Mouse (Mus musculus): ENCODE measurements around the gene Spaar. TPM values are rescaled to one million over a fixed set of nuclear protein-coding genes. Genes with fewer than 3 reads are reported as not detected.
A peak's percentile ranks its signal among the peaks of the same experiment; 100 is the strongest.

Spaar gene
- total RNA-seq, 2 experiments from 2014 or later = 0.63 to 1.00 TPM

DNA sequence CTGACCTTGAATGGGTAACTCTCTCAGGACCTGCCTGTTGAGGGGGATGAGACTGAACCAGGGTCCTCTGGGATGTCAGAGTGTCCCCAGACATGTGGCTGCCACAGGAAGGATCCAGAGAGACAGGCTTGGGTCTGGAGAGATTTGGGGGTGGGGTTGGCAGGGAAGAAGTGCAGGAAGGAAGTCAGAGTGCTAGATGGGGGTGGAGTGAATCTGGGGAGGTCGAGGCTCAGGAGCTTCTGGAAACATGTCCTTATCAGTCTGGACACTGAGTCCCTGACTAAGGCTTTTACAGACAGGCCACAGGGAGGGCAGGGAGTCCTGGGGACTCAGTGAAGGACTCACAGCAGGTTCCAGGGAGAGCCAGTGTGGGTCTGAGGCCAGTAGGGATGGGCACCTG lies 2.3 kb downstream of the Spaar start:
- no peak for TF ChIP-seq CTCF (IDR thresholded peaks at IDR 0.05)
- no peak for DNase-seq (ENCODE audit: extremely low spot score in 1 of 2, low spot score in 2 of 2)
- no peak overlapping the region for H3K27ac ChIP-seq
- intact Hi-C loops (cut with DNase I) = no loop called here
- no peak overlapping the region for H3K4me3 ChIP-seq

DNA sequence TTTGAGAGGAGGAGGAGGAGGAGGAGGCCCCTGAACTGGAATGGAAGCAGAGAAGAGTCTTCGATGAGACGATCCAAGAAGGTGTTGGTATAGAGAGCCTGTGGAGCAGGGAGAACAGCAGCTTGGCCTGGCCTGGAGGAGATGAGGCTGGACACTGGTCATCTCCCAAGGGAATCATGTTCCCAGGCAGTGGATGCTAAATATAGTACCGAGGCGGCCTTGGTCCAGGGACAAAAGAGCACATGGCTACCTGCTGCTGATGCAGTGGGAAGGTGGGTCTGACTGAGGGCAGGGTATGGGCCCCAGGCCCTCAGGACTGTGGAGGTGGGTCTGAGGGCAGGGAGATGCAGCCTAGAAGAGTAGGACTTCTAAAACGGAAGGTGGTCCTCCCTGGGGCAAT lies 3.4 kb downstream of the Spaar start:
- Histone ChIP-seq H3K27ac (no peak overlapping the region), H3K4me3 (no peak overlapping the region)
- no peak for TF ChIP-seq CTCF (IDR thresholded peaks at IDR 0.05)
- intact Hi-C loops (cut with DNase I) = no loop called here
- no peak for DNase-seq (ENCODE audit: extremely low spot score in 1 of 2, low spot score in 2 of 2)

DNA sequence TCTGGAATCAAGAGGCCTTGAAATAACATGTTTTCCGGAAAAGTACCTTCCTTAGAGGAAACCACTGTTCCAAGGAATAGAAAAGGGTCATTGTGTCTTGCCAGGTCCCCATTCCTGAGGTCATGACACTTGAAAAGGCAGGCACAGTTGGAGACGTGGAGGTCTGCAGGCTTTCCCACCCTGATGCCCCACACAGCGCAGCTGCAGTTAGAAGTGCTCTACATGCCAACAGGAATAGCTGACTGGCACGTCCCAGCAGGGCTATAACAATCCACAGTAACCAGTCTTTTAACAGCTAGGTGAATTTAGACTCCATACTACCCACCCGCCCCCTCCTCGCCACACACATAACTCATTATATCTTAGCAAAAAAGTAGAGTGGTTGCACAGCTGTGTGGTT lies 7.3 kb downstream of the Spaar start:
- intact Hi-C loops (cut with DNase I) = no loop called here
- no peak overlapping the region for H3K4me3 ChIP-seq
- no peak overlapping the region for H3K27ac ChIP-seq
- DNase-seq (ENCODE audit: extremely low spot score in 1 of 2, low spot score in 2 of 2) = no peak
- no peak for TF ChIP-seq CTCF (IDR thresholded peaks at IDR 0.05)

- intact Hi-C loops (cut with DNase I) = no loop called here
- Histone ChIP-seq H3K27ac (no peak overlapping the region), H3K4me3 (no peak overlapping the region)
- no peak for TF ChIP-seq CTCF (IDR thresholded peaks at IDR 0.05)
- no peak for DNase-seq (ENCODE audit: extremely low spot score in 1 of 2, low spot score in 2 of 2)
Observed at GRCm38 (mm10) chr4:43738989-43739674, 9.3 kb downstream of the Spaar start.

DNA sequence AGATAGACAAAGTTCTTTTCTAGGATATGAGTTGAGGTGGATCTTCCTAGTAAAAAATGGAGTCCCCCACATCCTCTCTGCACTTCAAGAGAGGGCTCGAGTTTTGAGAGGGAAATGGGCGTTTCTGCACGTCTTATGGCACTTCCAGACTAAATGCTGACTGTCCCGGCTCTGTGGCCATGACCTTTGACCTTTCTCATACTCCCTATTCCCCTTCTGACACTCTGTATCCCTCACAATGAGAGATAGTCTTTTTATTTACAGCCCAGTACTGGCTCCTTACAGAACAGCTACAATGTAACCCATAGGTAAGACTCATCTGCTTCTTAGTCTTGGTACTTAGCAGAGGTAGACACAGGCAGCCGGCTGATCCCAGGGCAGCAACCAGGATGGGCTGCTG lies 11.7 kb downstream of the Spaar start:
- intact Hi-C loops (cut with DNase I) = loop anchor here (10.0 kb wide), 1 partner anchor 243 kb away; the partner anchor contains the start of gene Ccin
- no peak for TF ChIP-seq CTCF (IDR thresholded peaks at IDR 0.05)
- DNase-seq (ENCODE audit: extremely low spot score in 1 of 2, low spot score in 2 of 2) = no peak
- Histone ChIP-seq H3K27ac (no peak overlapping the region), H3K4me3 (no peak overlapping the region)

- no peak for DNase-seq (ENCODE audit: extremely low spot score in 1 of 2, low spot score in 2 of 2)
- intact Hi-C loops (cut with DNase I) = loop anchor here (10.0 kb wide), 1 partner anchor 242 kb away; the partner anchor contains the start of gene Ccin
- no peak overlapping the region for H3K4me3 ChIP-seq
- no peak overlapping the region for H3K27ac ChIP-seq
- TF ChIP-seq CTCF (IDR thresholded peaks at IDR 0.05) = no peak
Observed at GRCm38 (mm10) chr4:43742637-43743036, 12.8 kb downstream of the Spaar start.

- no peak overlapping the region for H3K4me3 ChIP-seq
- no peak for DNase-seq (ENCODE audit: extremely low spot score in 1 of 2, low spot score in 2 of 2)
- intact Hi-C loops (cut with DNase I) = loop anchor here (10.0 kb wide), 1 partner anchor 242 kb away; the partner anchor contains the start of gene Ccin
- peak; percentile 48 for TF ChIP-seq CTCF (IDR thresholded peaks at IDR 0.05)
- no peak overlapping the region for H3K27ac ChIP-seq
Observed at GRCm38 (mm10) chr4:43743099-43743498, 13.3 kb downstream of the Spaar start.

GRCm38 (mm10) chr4:43745187-43745586 lies 15.4 kb downstream of the Spaar start:
- DNase-seq (ENCODE audit: extremely low spot score in 1 of 2, low spot score in 2 of 2) = no peak
- intact Hi-C loops (cut with DNase I) = loop anchor here (2.0 to 10.0 kb wide), 2 partner anchors 116 to 240 kb away; partner anchors contain the start of gene Ccin
- peak; percentile 82 for TF ChIP-seq CTCF (IDR thresholded peaks at IDR 0.05)
- no peak overlapping the region for H3K27ac ChIP-seq
- no peak overlapping the region for H3K4me3 ChIP-seq

GRCm38 (mm10) chr4:43757213-43757612 lies 27.4 kb downstream of the Spaar start:
- no peak for DNase-seq (ENCODE audit: extremely low spot score in 1 of 2, low spot score in 2 of 2)
- H3K27ac ChIP-seq = no peak overlapping the region
- no peak for TF ChIP-seq CTCF (IDR thresholded peaks at IDR 0.05)
- H3K4me3 ChIP-seq = no peak overlapping the region
- intact Hi-C loops (cut with DNase I) = no loop called here

DNA sequence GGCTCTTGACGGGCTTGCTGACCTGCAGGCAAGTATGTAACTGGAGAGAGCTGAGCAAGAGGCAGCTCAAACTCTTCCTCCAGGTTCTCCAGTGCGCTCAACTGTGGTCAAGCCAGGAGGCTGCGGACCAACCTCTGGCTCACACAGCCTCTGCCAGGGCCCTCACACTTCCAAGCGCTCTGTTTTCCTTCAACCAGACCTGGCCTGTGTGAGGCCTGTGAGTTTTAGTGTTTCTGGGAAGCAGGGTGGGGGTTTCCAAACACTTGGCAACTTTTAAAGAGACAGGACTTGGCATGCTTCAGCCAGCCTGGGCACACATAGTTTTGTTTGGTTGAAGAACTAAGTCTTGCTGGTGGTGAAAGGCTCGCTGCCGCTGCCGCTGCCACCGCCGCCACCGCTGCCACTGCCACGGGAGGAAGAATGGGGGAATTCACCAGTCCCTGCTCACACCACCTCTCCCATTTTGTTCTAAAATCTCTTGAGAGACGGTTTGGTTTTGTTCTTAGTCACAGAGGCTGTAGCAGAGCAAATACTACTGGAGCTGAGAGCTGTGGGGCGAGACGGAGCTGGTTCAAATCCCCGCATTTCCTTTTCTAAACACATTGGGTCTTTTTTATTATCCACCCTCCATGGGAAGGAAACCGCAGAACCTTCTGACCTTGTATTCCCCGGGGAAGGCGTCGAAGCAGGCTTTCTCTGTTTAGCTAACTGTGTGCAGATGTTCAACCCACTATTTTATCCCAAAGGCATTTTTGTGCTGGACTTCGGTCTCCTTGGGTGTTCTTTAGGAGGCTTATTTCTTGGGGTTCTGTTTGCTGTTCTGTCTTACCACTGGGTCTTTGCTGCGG lies 30.0 kb downstream of the Spaar start:
- peak overlapping the region; percentile 44; the same call in 1 of the 2 replicates for H3K27ac ChIP-seq
- intact Hi-C loops (cut with DNase I) = no loop called here
- H3K4me3 ChIP-seq = no peak overlapping the region
- peak in 1 of 2 experiments; percentile 14 for DNase-seq (ENCODE audit: extremely low spot score in 1 of 2, low spot score in 2 of 2)
- no peak for TF ChIP-seq CTCF (IDR thresholded peaks at IDR 0.05)

DNA sequence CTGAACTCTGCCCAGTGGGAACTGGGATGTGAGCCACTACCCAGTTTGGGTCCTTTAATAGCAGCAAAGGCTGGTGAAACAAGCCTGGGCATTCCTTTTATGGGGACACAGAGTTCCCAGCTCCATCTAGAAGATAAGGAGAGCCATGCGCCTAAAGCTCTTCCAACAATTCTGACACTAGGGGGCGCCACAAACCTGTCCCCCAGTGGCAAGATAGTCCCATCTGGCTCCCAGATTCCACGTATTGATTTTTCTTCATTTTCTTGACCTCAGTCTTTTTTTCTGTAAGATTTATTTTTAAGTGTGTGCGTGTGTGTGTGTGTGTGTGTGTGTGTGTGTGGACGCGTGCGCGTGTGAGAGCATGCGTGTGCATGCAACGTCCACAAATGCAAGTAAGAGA lies 30.6 kb downstream of the Spaar start:
- intact Hi-C loops (cut with DNase I) = no loop called here
- DNase-seq (ENCODE audit: extremely low spot score in 1 of 2, low spot score in 2 of 2) = peak in 1 of 2 experiments; percentile 24
- no peak overlapping the region for H3K4me3 ChIP-seq
- TF ChIP-seq CTCF (IDR thresholded peaks at IDR 0.05) = peak; percentile 61
- peak overlapping the region; percentile 44; the same call in 1 of the 2 replicates for H3K27ac ChIP-seq

DNA sequence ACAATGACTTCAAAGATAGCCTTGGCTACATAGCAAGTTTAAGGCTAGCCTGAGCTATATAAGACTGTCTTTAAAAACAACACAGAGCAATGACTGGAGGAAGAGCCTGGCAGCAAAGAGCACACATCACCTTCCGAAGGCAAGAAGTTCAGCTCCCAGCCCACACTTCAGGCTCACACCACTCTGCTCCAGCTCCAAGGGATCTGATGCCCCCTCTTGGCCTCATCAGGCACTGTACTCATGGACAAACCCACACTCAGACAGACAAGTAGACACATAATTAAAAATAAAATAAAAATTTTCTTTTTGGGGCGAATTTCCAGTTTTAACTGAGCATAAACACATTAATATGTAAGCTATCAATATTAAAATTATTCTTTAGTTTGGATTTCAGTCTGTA lies 31.5 kb downstream of the Spaar start:
- no peak; the same call in 1 of the 2 replicates for TF ChIP-seq CTCF (IDR thresholded peaks at IDR 0.05)
- intact Hi-C loops (cut with DNase I) = no loop called here
- DNase-seq (ENCODE audit: extremely low spot score in 1 of 2, low spot score in 2 of 2) = no peak
- no peak overlapping the region for H3K27ac ChIP-seq
- no peak overlapping the region for H3K4me3 ChIP-seq
